Mouse (Mus musculus) megakaryocyte-erythroid progenitor cell, adult 5-6 weeks (primary cell): ENCODE results near the gene Gm5136. TPM values are rescaled to one million over a fixed set of nuclear protein-coding genes. Genes with fewer than 3 reads are reported as not detected.

Experiments used
- ATAC-seq: replicated peaks from 2 replicates; pipeline ENCODE4 v1.8.0; 2016; ENCODE audit warnings: mild to moderate bottlenecking, inconsistent platforms; ENCODE audit not compliant: severe bottlenecking, poor library complexity, low FRiP score, low TSS enrichment
- total RNA-seq, 2 experiments: library from RNA; stranded (forward) in 1 of 2; stranded (reverse) in 1 of 2; fragments of 200-1000, 215-1000 nt in 1 of 2; fragments of >200 nt in 1 of 2; fragmentation: Nextera tagmentation in 1 of 2; gene quantifications; 2 replicates each; pipeline ENCODE4 v1.2.3; 2014 to 2017

Gm5136 gene
- not detected in 2 replicates for total RNA-seq (2014; fragmentation: Nextera tagmentation)
- total RNA-seq (2017) = not detected in 2 replicates

- ATAC-seq = no peak
Measured at GRCm38 (mm10) chr10:108699946-108700345, at the start of gene Gm5136. Gene Gm5136, minus strand, starts transcription at chr10:108700160.

- ATAC-seq = no peak
Measured at GRCm38 (mm10) chr10:108743759-108744158, 43.8 kb upstream of the Gm5136 start.

GRCm38 (mm10) chr10:108733982-108734381, 34.0 kb upstream of the Gm5136 start:
- no peak for ATAC-seq

GRCm38 (mm10) chr10:108728961-108729360, 29.0 kb upstream of the Gm5136 start:
- ATAC-seq = no peak

- ATAC-seq = no peak
Measured at GRCm38 (mm10) chr10:108726391-108726790, 26.4 kb upstream of the Gm5136 start.

GRCm38 (mm10) chr10:108724878-108725277, 24.9 kb upstream of the Gm5136 start:
- no peak for ATAC-seq

DNA sequence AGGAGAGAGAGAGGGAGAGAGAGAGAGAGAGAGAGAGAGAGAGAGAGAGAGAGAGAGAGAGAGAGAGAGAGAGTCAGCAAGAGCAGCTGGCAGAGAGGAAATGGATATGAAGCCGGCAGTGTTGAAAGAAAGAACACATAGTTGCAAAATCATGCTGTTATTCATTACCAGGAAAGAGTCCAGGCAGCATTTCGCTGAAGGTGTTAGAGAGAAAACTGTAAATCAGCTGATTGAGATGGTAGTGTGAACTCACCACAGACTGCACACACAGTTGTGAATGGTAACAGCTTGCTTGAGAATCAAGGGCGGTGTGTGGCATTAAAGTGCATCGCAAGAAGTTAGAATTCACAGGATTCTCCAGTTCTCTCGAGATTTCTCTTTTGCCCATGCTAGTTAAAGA, 10.6 kb upstream of the Gm5136 start:
- ATAC-seq = no peak

GRCm38 (mm10) chr10:108705658-108706057, 5.7 kb upstream of the Gm5136 start:
- no peak for ATAC-seq

DNA sequence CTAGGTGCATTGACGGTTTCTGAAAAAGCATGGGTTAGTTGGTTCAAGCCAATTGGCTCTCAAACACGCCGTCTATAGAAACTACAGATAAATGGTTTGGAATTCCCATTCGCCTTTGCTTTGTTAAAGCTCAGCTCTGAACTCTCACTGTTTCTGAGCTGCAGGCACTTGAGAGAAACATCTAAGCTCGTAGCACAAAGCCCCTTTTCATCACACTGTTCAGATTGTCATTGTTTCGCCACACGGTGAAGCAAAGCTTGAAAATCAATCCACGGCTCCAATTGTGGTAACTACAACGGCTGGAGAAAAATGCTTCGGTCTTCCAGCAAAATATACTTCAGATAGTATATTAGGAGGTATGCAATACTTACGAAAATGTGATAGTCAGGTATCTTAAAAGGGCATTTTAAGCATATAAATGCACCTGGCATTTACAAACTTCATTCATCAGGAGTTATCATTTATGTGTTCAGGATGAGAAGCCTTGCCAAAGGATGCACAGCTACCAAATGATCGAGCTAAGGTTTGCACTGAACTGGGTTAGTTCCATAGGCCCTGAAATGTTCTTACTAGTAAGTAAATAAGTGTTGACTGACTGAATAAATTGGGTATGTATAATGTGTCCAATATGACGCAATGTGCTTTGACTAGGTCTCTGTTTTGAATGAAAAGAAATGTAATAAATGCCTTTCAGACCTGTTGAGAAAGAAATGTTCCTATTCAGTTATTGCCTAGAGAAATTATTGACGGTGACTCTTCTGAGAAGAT, 1.6 kb upstream of the Gm5136 start:
- ATAC-seq = no peak

- ATAC-seq = no peak
Measured at GRCm38 (mm10) chr10:108697062-108697461, 2.9 kb downstream of the Gm5136 start.

DNA sequence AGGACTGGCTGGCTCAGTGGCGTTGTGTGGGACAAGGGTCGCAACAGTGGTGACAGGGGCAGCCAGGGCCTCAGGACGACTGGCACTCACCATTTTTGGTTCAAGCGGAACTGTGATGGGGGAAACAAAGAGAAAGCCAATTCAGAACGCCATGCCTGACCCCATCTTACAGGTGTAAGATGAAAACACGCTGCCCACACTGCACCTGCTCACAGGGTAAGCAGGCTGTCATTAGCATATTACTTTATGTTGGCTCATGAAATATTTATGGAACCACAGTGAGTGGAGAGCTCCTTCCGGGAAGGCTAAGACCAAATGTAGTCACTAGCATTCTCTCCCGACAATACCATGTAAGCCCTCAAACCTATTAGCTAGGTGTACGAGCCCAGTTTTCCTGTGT, 9.0 kb downstream of the Gm5136 start:
- ATAC-seq = no peak

- no peak for ATAC-seq
Measured at GRCm38 (mm10) chr10:108686696-108687095, 13.3 kb downstream of the Gm5136 start.

DNA sequence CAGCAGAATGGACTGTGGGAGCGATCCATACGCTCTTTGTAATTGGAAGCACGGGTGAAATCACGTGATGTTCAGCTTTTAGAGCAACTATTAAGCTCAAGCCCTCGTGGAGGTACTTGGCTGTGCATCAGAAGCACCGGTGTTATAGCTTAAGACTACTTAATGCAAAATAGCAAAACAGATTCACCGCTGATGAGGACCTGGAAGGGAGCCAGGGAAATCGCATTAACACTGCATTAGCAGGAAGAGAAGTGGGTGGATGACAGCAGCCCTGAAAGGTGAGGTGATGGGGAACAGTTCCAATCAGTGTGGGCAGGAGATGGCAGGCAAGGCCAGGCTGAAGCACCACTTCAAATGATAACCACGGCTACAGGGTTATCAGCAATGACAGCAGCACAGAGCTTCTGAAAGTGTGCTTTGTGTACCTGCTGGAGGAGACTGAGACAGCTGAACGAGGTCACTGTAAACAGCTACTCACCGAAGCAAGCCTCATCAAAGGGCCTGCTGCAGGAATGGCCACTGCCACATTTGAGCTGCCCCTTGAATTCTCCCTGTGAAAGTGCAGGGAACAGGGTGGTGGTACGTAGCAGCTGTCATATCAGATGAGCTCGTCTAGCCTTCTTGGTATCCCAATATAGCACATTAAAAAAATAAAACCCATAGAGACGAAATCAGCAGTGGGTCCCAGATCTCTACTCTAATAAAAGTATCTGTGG, 20.1 kb downstream of the Gm5136 start:
- ATAC-seq = no peak

DNA sequence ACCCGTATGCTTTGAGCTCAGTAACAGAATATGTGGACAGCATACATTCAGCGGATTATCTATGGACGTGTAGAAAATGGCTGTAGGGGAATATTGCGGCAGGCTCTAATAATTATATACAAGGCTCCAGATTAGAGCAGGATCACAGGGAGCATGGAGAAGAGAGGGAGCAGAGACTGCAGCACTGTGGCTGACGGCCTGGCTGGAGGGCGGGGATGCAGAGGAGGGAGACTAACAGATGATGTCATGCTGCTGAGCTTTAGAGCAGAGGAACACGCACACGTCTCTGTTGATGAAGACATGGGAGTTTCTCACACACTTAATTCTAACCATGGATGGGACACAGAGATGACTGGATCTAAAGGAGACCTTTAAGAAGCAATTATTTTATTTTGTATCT, 22.9 kb downstream of the Gm5136 start:
- ATAC-seq = no peak

DNA sequence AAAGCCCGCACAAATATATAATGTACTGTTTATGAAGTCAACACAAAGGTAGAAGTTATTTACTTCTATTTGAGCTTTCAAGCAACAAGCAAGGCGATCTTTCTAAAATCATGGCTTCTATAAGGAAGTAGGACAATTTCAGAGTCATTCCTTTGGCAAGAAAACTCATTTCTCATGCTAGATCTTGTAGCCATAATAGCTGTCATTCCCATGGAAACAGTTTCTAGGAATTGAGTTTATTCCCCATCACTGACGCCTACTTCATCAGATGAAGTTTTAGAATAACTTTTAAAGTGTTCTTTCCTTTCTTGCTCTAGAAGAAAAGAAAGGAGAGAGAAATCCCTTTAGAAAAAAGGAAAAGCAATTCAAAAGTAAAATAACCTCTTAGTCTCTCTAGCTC, 31.0 kb downstream of the Gm5136 start:
- ATAC-seq = no peak

GRCm38 (mm10) chr10:108660295-108660694, 39.7 kb downstream of the Gm5136 start:
- ATAC-seq = no peak

GRCm38 (mm10) chr10:108658300-108658699, 41.7 kb downstream of the Gm5136 start:
- no peak for ATAC-seq

DNA sequence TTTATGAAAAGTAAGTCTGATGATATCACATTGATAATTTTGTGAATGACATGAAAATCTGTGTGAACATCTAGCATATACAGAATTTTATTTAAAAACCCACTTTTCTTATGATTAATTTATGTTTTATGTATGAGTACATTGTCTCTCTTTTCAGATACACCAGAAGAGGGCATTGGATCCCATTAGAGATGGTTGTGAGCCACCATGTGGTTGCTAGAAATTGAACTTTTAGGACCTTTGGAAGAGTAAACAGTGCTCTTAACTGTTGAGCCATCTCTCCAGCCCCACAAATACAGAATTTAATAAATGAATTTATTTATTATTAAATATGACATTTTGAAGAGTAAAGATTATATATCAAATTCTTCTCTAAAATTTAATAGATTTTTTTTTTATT, 42.3 kb downstream of the Gm5136 start:
- ATAC-seq = no peak

GRCm38 (mm10) chr10:108656898-108657297, 43.1 kb downstream of the Gm5136 start:
- ATAC-seq = no peak

DNA sequence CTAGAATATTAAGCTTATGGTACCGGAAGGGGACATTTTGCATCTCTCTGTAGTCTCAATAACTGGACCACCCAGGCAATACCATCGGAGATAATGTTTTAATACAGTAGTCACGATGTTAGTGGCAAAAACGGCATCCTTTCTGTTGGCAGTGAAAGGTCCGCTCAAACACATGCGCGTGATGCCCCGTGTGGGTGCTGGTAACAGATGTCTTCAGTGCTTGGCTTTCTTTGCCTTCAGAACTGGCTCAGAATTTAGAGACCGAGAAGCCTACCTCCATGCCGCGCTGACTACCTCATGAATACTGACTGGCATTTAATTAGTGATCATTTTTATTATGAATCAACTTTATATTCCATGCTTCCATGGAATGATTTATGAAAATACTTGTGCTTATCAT, 44.9 kb downstream of the Gm5136 start:
- no peak for ATAC-seq

DNA sequence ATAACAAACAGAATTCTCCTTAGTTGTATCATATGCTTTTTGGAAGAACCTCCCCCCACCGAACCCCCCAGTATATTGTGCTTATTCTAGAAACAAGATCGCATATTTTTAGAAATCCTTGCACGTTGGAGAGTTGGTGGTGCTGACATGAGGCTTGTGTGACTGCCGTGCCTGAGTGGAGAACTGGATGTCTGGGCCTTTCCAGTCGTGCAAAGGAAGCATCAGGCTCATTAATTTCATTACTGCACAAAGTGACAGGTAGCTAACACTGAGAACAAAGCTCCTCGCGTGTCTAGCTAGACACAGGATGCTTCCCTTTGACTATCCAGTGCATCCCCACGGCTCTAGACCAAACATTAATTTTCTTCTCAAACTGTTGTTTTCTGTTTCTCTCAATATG, 47.1 kb downstream of the Gm5136 start:
- no peak for ATAC-seq
